ENCODE assay signal across 8 mouse cellular contexts in the genomic region with DNA sequence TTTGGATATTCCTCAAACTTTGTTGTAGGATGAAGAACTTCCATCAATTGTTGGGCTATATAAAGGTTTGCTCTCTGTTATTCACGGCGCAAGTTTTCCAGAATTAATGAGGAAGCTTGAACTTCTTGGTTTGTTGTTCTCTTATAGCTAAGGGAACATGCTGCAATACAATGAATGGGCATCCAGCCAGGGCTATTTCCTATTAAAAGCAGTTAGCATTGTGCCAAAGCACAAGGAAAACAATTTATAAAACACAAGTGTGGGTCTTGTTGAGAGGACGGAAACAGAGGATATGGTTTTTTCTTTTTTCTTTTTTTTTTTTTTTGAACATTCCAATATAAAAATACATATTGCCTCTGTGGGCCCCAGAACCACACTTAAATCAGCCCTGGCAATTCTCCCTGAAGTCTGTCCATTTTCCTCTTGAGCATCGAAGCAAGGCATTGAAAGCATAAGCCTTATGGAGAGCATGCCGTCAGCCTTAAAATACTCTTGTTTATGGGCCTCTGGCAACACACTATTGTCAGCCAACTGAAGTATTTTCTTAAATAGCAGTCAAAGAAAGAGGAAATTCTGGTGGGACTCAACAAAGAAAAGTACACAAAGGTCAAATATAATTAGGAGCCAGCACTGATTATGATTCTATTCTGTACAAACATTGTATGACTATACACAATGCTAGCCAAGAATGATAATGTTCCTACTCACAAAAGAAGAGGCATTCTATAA.
DNase-seq lines count a peak whose midpoint lies in the region; ATAC-seq and TF ChIP-seq lines count a peak whose summit lies in the region.

No protein-coding gene starts in this region.

- no peak for TF ChIP-seq POLR2A in limb, embryonic 14.5 days (IDR thresholded peaks at IDR 0.05; ENCODE audit: borderline replicate concordance, extremely low read depth, insufficient read depth, insufficient read length)

- no peak overlapping the region for H3K4me2 ChIP-seq in heart, embryonic 14.5 days (ENCODE audit: low read length)
- no peak overlapping the region for H3K4me2 ChIP-seq in limb, embryonic 14.5 days (replicated peaks; ENCODE audit: low read depth, low read length, severe bottlenecking)
- no peak overlapping the region for H3K4me2 ChIP-seq in forebrain, embryonic 12.5 days

- no peaks in the 10 kb centered on the region for H3K27me3 ChIP-seq in heart, embryonic 10.5 days (ENCODE audit: insufficient read depth, poor library complexity, severe bottlenecking)
- no peaks in the 10 kb centered on the region for H3K27me3 ChIP-seq in heart, embryonic 14.5 days (ENCODE audit: control insufficient read depth, insufficient read depth, low read length)
- H3K27me3 ChIP-seq in limb, embryonic 14.5 days (ENCODE audit: control insufficient read depth, insufficient read depth, low read length): no peaks in the 10 kb centered on the region
- H3K27me3 ChIP-seq in midbrain, embryonic 10.5 days (ENCODE audit: low read depth, poor library complexity, severe bottlenecking): no peaks in the 10 kb centered on the region
- no peaks in the 10 kb centered on the region for H3K27me3 ChIP-seq in forebrain, embryonic 12.5 days

- no peaks in the 10 kb centered on the region for H3K36me3 ChIP-seq in heart, embryonic 10.5 days
- no peaks in the 10 kb centered on the region for H3K36me3 ChIP-seq in heart, embryonic 14.5 days (ENCODE audit: control insufficient read depth, insufficient read depth, low read length)
- H3K36me3 ChIP-seq in limb, embryonic 14.5 days (ENCODE audit: control insufficient read depth, insufficient read depth, low read length): no peaks in the 10 kb centered on the region
- no peaks in the 10 kb centered on the region for H3K36me3 ChIP-seq in midbrain, embryonic 10.5 days
- no peaks in the 10 kb centered on the region for H3K36me3 ChIP-seq in forebrain, embryonic 12.5 days (replicated peaks)

- WGBS in heart, embryonic 10.5 days: 78% methylated on average over 5 of the region's 5 CpGs
- WGBS in heart, embryonic 14.5 days: 65% methylated on average over 5 of the region's 5 CpGs
- 61% methylated on average over 5 of the region's 5 CpGs for WGBS in limb, embryonic 14.5 days
- WGBS in midbrain, embryonic 10.5 days: 91% methylated on average over 5 of the region's 5 CpGs
- WGBS in forebrain, embryonic 12.5 days: 75% methylated on average over 5 of the region's 5 CpGs

- H3K27ac ChIP-seq in heart, embryonic 10.5 days: no peak overlapping the region
- peak overlapping the region; percentile 44; a peak in 2 of 4 replicates for H3K27ac ChIP-seq in heart, embryonic 14.5 days (replicated peaks in 1 of 2; ENCODE audit: control insufficient read depth in 1 of 2, insufficient read depth in 1 of 2, low read depth in 2 of 2, low read length in 2 of 2)
- H3K27ac ChIP-seq in limb, embryonic 14.5 days (replicated peaks; ENCODE audit: low read depth, low read length): no peak overlapping the region
- no peak overlapping the region for H3K27ac ChIP-seq in midbrain, embryonic 10.5 days (replicated peaks)
- no peak overlapping the region for H3K27ac ChIP-seq in forebrain, embryonic 12.5 days

- no peak overlapping the region for H3K9ac ChIP-seq in heart, embryonic 14.5 days (ENCODE audit: low read length)
- H3K9ac ChIP-seq in limb, embryonic 14.5 days (ENCODE audit: low read depth, low read length, severe bottlenecking): no peak overlapping the region
- no peak overlapping the region for H3K9ac ChIP-seq in forebrain, embryonic 12.5 days

- ATAC-seq in heart, embryonic 14.5 days (ENCODE audit: insufficient number of reproducible peaks, insufficient read depth, low FRiP score, low read depth): no peak; the same call in 1 of the 2 replicates
- peak; percentile 57 for ATAC-seq in limb, embryonic 14.5 days (ENCODE audit: low FRiP score, low read depth)
- ATAC-seq in CD4-positive, CD25-positive, alpha-beta regulatory T cell, adult 4 months: no peak
- no peak for ATAC-seq in forebrain, embryonic 12.5 days (ENCODE audit: low FRiP score)

- no peak overlapping the region for H3K4me3 ChIP-seq in heart, embryonic 10.5 days
- H3K4me3 ChIP-seq in heart, embryonic 14.5 days (ENCODE audit: control insufficient read depth in 1 of 2, insufficient read depth in 1 of 2, low read depth in 1 of 2, low read length in 2 of 2): no peak overlapping the region
- H3K4me3 ChIP-seq in limb, embryonic 14.5 days (replicated peaks; ENCODE audit: low read length): no peak overlapping the region
- no peak overlapping the region for H3K4me3 ChIP-seq in midbrain, embryonic 10.5 days
- no peak overlapping the region for H3K4me3 ChIP-seq in forebrain, embryonic 12.5 days (replicated peaks)

- peak; percentile 79 to 88 for DNase-seq in heart, adult 18-20 months
- DNase-seq in heart, embryonic 10.5 days (ENCODE audit: low spot score): no peak
- DNase-seq in adrenal gland, postnatal 10 days: peak; percentile 61
- peak; percentile 83 for DNase-seq in limb, embryonic 14.5 days (ENCODE audit: low spot score)
- no peak for DNase-seq in midbrain, embryonic 10.5 days (ENCODE audit: low spot score)

- no peaks in the 10 kb centered on the region for H3K9me3 ChIP-seq in heart, embryonic 10.5 days
- H3K9me3 ChIP-seq in heart, embryonic 14.5 days (ENCODE audit: control insufficient read depth, low read length): no peaks in the 10 kb centered on the region
- no peaks in the 10 kb centered on the region for H3K9me3 ChIP-seq in limb, embryonic 14.5 days (ENCODE audit: control insufficient read depth, low read length)
- no peaks in the 10 kb centered on the region for H3K9me3 ChIP-seq in midbrain, embryonic 10.5 days (replicated peaks)
- H3K9me3 ChIP-seq in forebrain, embryonic 12.5 days: no peaks in the 10 kb centered on the region

- no peaks in the 10 kb centered on the region for H3K4me1 ChIP-seq in heart, embryonic 10.5 days
- peaks cover 0 to 2% of the 10 kb centered on the region in 2 experiments; a peak in 1 of 4 replicates for H3K4me1 ChIP-seq in heart, embryonic 14.5 days (ENCODE audit: control insufficient read depth in 2 of 2, insufficient read depth in 2 of 2, low read length in 2 of 2)
- H3K4me1 ChIP-seq in limb, embryonic 14.5 days (ENCODE audit: control insufficient read depth, insufficient read depth, low read length): no peaks in the 10 kb centered on the region
- H3K4me1 ChIP-seq in midbrain, embryonic 10.5 days: no peaks in the 10 kb centered on the region
- H3K4me1 ChIP-seq in forebrain, embryonic 12.5 days: no peaks in the 10 kb centered on the region

Comparison
In these comparisons a context has a peak if more than half of its experiments do, and no peak if none do; other contexts are left out.
1. DNase-seq: peak in heart, adult 18-20 months (2 of 2), adrenal gland, postnatal 10 days (single experiment) and limb, embryonic 14.5 days (single experiment); none in heart, embryonic 10.5 days (single experiment) and midbrain, embryonic 10.5 days (single experiment).
2. H3K27ac ChIP-seq: peak in heart, embryonic 14.5 days (2 of 2); none in heart, embryonic 10.5 days (single experiment), limb, embryonic 14.5 days (single experiment), midbrain, embryonic 10.5 days (single experiment) and forebrain, embryonic 12.5 days (single experiment).